Mouse (Mus musculus) cerebellum, adult 2 months (tissue): ENCODE data around the gene Pitx3. TPM values are rescaled to one million over a fixed set of nuclear protein-coding genes. Genes with fewer than 3 reads are reported as not detected.

Experiments used
- DNase-seq, 2 experiments: peaks; one replicate each; pipeline ENCODE4 v3.0.0; 2021
- H3K27ac ChIP-seq: fragments of 200-500 bp; 2 replicates; pipeline ENCODE4 v1.5.1; 2012; ENCODE audit warnings: low read length, control low read depth, inconsistent platforms; ENCODE audit not compliant: insufficient read depth
- H3K27me3 ChIP-seq: fragments of 200-500 bp; 2 replicates; pipeline ENCODE4 v1.6.1; 2012; ENCODE audit warnings: inconsistent platforms, mild to moderate bottlenecking, low read length, moderate library complexity; ENCODE audit not compliant: control insufficient read depth, insufficient read depth
- H3K4me1 ChIP-seq: fragments of 200-500 bp; 2 replicates; pipeline ENCODE4 v1.6.1; 2011; ENCODE audit warnings: low read length; ENCODE audit not compliant: control insufficient read depth, insufficient read depth
- H3K4me3 ChIP-seq: fragments of 200-500 bp; replicated peaks from 2 replicates; pipeline ENCODE3; 2011; ENCODE audit warnings: mild to moderate bottlenecking, low read depth, low read length, control low read depth; ENCODE audit not compliant: insufficient read depth
- CTCF ChIP-seq: fragments of 200-500 bp; IDR thresholded peaks from 2 replicates; pipeline ENCODE4 v1.5.1; 2011; ENCODE audit warnings: low read depth, mild to moderate bottlenecking, control low read depth, low read length, moderate library complexity, borderline replicate concordance; ENCODE audit not compliant: insufficient read depth
- POLR2A ChIP-seq: fragments of 200-500 bp; IDR thresholded peaks from 2 replicates; pipeline ENCODE4 v1.6.1; 2011; ENCODE audit warnings: low read length, control low read depth, borderline replicate concordance; ENCODE audit not compliant: insufficient read depth
- WGBS: fragments of 180-500 bp; shearing (Covaris S2); methylation state at CpG from one replicate; pipeline ENCODE4 v1.1.7; 2018; 5-methylcytosine and 5-hydroxymethylcytosine counted together
- polyA plus RNA-seq: library from polyadenylated mRNA; depleted of rRNA; stranded (reverse); fragments of >200 nt; gene quantifications from 2 replicates; pipeline ENCODE4 v1.2.3, GENCODE M21; 2012; rRNA removed

Gene Pitx3
- polyA plus RNA-seq: 0.14 and 0.31 TPM in 2 replicates

GRCm38 (mm10) chr19:46147511-46148371 is at the start of gene Pitx3:
Gene Pitx3 (minus strand): TSS chr19:46148326.
- H3K27me3 ChIP-seq: no peaks in the 10 kb centered on the region; the same call in 1 of the 2 replicates
- no peak within 1 kb of the TSS for H3K27ac ChIP-seq
- H3K4me3 ChIP-seq: peak within 1 kb of the TSS; percentile 29
- H3K4me1 ChIP-seq: peaks cover 4% of the 10 kb centered on the region; the same call in 1 of the 2 replicates
- WGBS: 2% methylated on average over 47 of the region's 47 CpGs
- TF ChIP-seq CTCF (no peak), POLR2A (no peak)
- DNase-seq: peak in 1 of 2 experiments; percentile 35

DNA sequence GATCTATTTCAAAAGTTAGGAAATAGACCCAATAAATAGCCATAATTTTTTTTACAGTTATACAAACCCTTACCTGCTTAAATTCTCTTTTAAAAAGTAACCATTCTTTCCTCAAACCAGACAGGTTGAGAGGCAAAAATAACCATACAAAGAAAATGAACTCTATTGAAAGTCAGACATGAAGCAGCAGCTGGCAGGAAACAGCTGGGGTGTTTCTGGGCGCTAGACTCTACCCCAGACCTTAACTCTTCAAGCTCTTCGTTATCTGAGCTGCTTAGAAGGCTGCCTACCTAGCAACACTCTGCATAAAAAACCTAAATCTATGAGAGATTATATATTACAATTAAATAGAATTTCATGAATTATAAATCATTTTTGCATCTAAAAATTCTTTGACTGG is 39.1 kb upstream of the Pitx3 start:
- H3K4me3 ChIP-seq: no peak overlapping the region
- H3K27me3 ChIP-seq: no peaks in the 10 kb centered on the region
- TF ChIP-seq CTCF: no peak
- TF ChIP-seq POLR2A: no peak
- no peak for DNase-seq
- H3K4me1 ChIP-seq: no peaks in the 10 kb centered on the region
- H3K27ac ChIP-seq: no peak overlapping the region
- 84% methylated on average over 2 of the region's 2 CpGs for WGBS

GRCm38 (mm10) chr19:46186611-46187010 is 38.5 kb upstream of the Pitx3 start:
- TF ChIP-seq POLR2A (no peak), CTCF (no peak)
- Histone ChIP-seq H3K27ac (no peak overlapping the region), H3K4me1 (no peaks in the 10 kb centered on the region), H3K27me3 (no peaks in the 10 kb centered on the region), H3K4me3 (no peak overlapping the region)
- WGBS: 33% methylated on average over 3 of the region's 3 CpGs
- no peak for DNase-seq

GRCm38 (mm10) chr19:46182241-46182640 is 34.1 kb upstream of the Pitx3 start:
- Histone ChIP-seq H3K4me3 (no peak overlapping the region), H3K27me3 (no peaks in the 10 kb centered on the region), H3K27ac (no peak overlapping the region), H3K4me1 (no peaks in the 10 kb centered on the region)
- TF ChIP-seq POLR2A (no peak), CTCF (no peak)
- DNase-seq: no peak
- WGBS: 89% methylated on average over 3 of the region's 3 CpGs

GRCm38 (mm10) chr19:46180274-46180673 is 32.1 kb upstream of the Pitx3 start:
- 98% methylated on average over 2 of the region's 2 CpGs for WGBS
- no peak overlapping the region for H3K27ac ChIP-seq
- no peak overlapping the region for H3K4me3 ChIP-seq
- TF ChIP-seq POLR2A (no peak), CTCF (no peak)
- H3K27me3 ChIP-seq: no peaks in the 10 kb centered on the region
- no peak for DNase-seq
- no peaks in the 10 kb centered on the region for H3K4me1 ChIP-seq

DNA sequence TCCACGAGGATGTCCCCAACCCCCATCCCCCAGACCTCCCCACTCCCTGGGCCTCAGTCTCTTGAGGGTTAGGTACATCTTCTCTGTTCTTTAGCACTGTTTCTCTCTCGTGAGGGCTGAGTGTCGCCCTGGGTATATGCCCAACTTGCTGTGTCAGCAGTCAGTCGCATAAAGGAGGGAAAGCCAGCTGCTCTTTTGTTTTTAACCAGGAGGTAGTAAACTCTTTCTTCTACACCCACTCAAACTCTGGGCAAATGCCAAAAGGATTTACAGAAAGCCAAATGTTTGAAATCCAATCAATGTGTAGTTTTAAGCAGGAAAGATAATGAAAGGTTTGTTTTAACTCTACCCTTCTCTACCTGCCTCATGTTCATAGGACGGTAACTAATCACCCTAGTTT is 28.9 kb upstream of the Pitx3 start:
- Histone ChIP-seq H3K27me3 (no peaks in the 10 kb centered on the region), H3K4me1 (no peaks in the 10 kb centered on the region), H3K27ac (no peak overlapping the region), H3K4me3 (no peak overlapping the region)
- no peak for DNase-seq
- 36% methylated on average over 5 of the region's 5 CpGs for WGBS
- no peak for TF ChIP-seq CTCF
- no peak for TF ChIP-seq POLR2A

GRCm38 (mm10) chr19:46175173-46175572 is 27.0 kb upstream of the Pitx3 start:
- DNase-seq: no peak
- Histone ChIP-seq H3K4me3 (no peak overlapping the region), H3K4me1 (no peaks in the 10 kb centered on the region), H3K27ac (no peak overlapping the region), H3K27me3 (no peaks in the 10 kb centered on the region)
- TF ChIP-seq CTCF (no peak), POLR2A (no peak)

DNA sequence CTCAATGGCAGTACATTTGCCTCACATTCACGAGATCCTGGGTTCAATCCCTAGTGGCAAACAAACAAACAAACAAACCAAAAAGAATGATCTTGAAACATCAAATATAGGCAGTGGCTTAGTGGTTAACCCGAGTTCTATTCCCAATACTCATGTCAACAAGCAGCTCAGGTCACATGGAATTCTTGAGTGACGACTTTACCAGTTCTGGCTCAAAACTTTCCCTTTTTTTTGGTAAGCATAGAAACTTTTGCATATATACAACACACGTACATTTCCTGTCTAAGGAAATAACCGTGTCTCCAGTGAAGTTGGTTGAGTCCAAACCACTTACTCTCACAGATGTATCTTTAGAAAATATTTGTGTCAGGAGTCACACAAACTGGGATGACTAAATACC is 24.4 kb upstream of the Pitx3 start:
- DNase-seq: no peak
- no peak for TF ChIP-seq POLR2A
- no peak for TF ChIP-seq CTCF
- WGBS: 83% methylated on average over 5 of the region's 5 CpGs
- Histone ChIP-seq H3K27me3 (no peaks in the 10 kb centered on the region), H3K27ac (no peak overlapping the region), H3K4me3 (no peak overlapping the region), H3K4me1 (no peaks in the 10 kb centered on the region)
